Mouse (Mus musculus) heart, postnatal 10 days (tissue): Measurements from ENCODE around the gene Rnf5. TPM values are rescaled to one million over a fixed set of nuclear protein-coding genes. Genes with fewer than 3 reads are reported as not detected.

Experiments
- DNase-seq, 2 experiments: peaks; one replicate each; pipeline ENCODE4 v3.0.0; 2021
- intact Hi-C: fragments of 180-260 bp; cut with DNase I; formaldehyde crosslinking; loops from one replicate; pipeline ENCODE4 v1.15.1; 2025
- total RNA-seq, 2 experiments: library from RNA; stranded (reverse); gene quantifications; 2 replicates each; pipeline ENCODE4 v1.2.3; 2021

Gene Rnf5
- total RNA-seq, 2 experiments from 2014 or later, result 37.0 to 39.2 TPM

- intact Hi-C loops, result no loop called here
Observed at GRCm38 (mm10) chr17:34637459-34637858, 34.0 kb upstream of the Rnf5 start.

GRCm38 (mm10) chr17:34635671-34636070 lies 32.2 kb upstream of the Rnf5 start:
- DNase-seq, result no peak

More at GRCm38 (mm10) chr17:34637459-34637858, 34.0 kb upstream of the Rnf5 start:
- DNase-seq, result no peak

GRCm38 (mm10) chr17:34632261-34632691 lies 28.8 kb upstream of the Rnf5 start:
- intact Hi-C loops, result no loop called here
- peak; percentile 72 to 81 for DNase-seq

More at GRCm38 (mm10) chr17:34635671-34636070, 32.2 kb upstream of the Rnf5 start:
- intact Hi-C loops, result no loop called here

- intact Hi-C loops, result no loop called here
- DNase-seq, result no peak
Observed at GRCm38 (mm10) chr17:34631647-34632046, 28.2 kb upstream of the Rnf5 start.

GRCm38 (mm10) chr17:34630761-34631301 lies 27.3 kb upstream of the Rnf5 start:
- DNase-seq, result no peak
- intact Hi-C loops, result no loop called here

- intact Hi-C loops, result no loop called here
- DNase-seq, result no peak
Observed at GRCm38 (mm10) chr17:34629796-34630603, 26.5 kb upstream of the Rnf5 start.

GRCm38 (mm10) chr17:34629221-34629751 lies 25.8 kb upstream of the Rnf5 start, which contains the start of gene Prrt1:
Gene Prrt1, plus strand, starts transcription at chr17:34629533.
- intact Hi-C loops, result no loop called here

GRCm38 (mm10) chr17:34628644-34628967 lies 25.1 kb upstream of the Rnf5 start:
- no peak for DNase-seq
- intact Hi-C loops, result no loop called here

More at GRCm38 (mm10) chr17:34629221-34629751, 25.8 kb upstream of the Rnf5 start, which contains the start of gene Prrt1:
- no peak for DNase-seq

- DNase-seq, result peak in 1 of 2 experiments; percentile 75
- intact Hi-C loops, result loop anchor here (2.0 kb wide), 1 partner anchor 17 kb away; the partner anchor contains the start of gene Fkbpl
Observed at GRCm38 (mm10) chr17:34627943-34628643, 24.6 kb upstream of the Rnf5 start, which contains the start of gene Ppt2. Gene Ppt2, minus strand, starts transcription at chr17:34628510.

- DNase-seq, result peak; percentile 92 to 93
- intact Hi-C loops, result loop anchor here (2.0 kb wide), 1 partner anchor 17 kb away; the partner anchor contains the start of gene Fkbpl
Observed at GRCm38 (mm10) chr17:34627093-34627942, 23.8 kb upstream of the Rnf5 start.

- DNase-seq, result peak; percentile 52 to 63
- intact Hi-C loops, result loop anchor here (2.0 kb wide), 1 partner anchor 18 kb away; the partner anchor contains the start of gene Fkbpl
Observed at GRCm38 (mm10) chr17:34626773-34627092, 23.2 kb upstream of the Rnf5 start.

GRCm38 (mm10) chr17:34626062-34626772 lies 22.7 kb upstream of the Rnf5 start:
- no peak for DNase-seq
- intact Hi-C loops, result loop anchor here (2.0 kb wide), 1 partner anchor 19 kb away; the partner anchor contains the start of gene Fkbpl

GRCm38 (mm10) chr17:34624981-34625380 lies 21.5 kb upstream of the Rnf5 start:
- DNase-seq, result no peak
- intact Hi-C loops, result no loop called here

GRCm38 (mm10) chr17:34623161-34623560 lies 19.7 kb upstream of the Rnf5 start:
- no peak for DNase-seq
- intact Hi-C loops, result no loop called here

- intact Hi-C loops, result no loop called here
- DNase-seq, result no peak
Observed at GRCm38 (mm10) chr17:34621006-34621405, 17.5 kb upstream of the Rnf5 start.

GRCm38 (mm10) chr17:34618999-34619398 lies 15.5 kb upstream of the Rnf5 start:
- intact Hi-C loops, result loop anchor here (1.0 to 5.0 kb wide), 4 partner anchors 47 to 180 kb away; no protein-coding TSS in a partner anchor
- DNase-seq, result peak; percentile 73 to 85

- intact Hi-C loops, result loop anchor here (5.0 kb wide), 3 partner anchors 44 to 104 kb away; no protein-coding TSS in a partner anchor
- DNase-seq, result no peak
Observed at GRCm38 (mm10) chr17:34615871-34616270, 12.4 kb upstream of the Rnf5 start, which contains the start of gene Egfl8. Gene Egfl8, minus strand, starts transcription at chr17:34615971.

GRCm38 (mm10) chr17:34613830-34614229 lies 10.3 kb upstream of the Rnf5 start:
- intact Hi-C loops, result no loop called here
- no peak for DNase-seq

GRCm38 (mm10) chr17:34613054-34613645 lies 9.7 kb upstream of the Rnf5 start:
- intact Hi-C loops, result no loop called here

More at GRCm38 (mm10) chr17:34613054-34613645, 9.7 kb upstream of the Rnf5 start:
- DNase-seq, result no peak
